Mouse (Mus musculus) cortical plate, adult 2 months (tissue): ENCODE measurements at regions not wholly inside any gene's neighbourhood (a gene's known extent, or its start where the extent isn't known, plus 50 kb on each side); places are given as distances from the start of the nearest gene placed in this dataset.

Experiments used
- CTCF ChIP-seq: fragments of 200-500 bp; IDR thresholded peaks from 2 replicates; pipeline ENCODE4 v1.5.1; 2011; ENCODE audit warnings: mild to moderate bottlenecking, control low read depth, low read length; ENCODE audit not compliant: insufficient read depth; ENCODE audit errors: extremely low read depth
- POLR2A ChIP-seq: fragments of 200-500 bp; IDR thresholded peaks from 2 replicates; pipeline ENCODE4 v1.6.1; 2011; ENCODE audit warnings: mild to moderate bottlenecking, low read length, control low read depth; ENCODE audit not compliant: insufficient read depth; ENCODE audit errors: extremely low read depth

DNA sequence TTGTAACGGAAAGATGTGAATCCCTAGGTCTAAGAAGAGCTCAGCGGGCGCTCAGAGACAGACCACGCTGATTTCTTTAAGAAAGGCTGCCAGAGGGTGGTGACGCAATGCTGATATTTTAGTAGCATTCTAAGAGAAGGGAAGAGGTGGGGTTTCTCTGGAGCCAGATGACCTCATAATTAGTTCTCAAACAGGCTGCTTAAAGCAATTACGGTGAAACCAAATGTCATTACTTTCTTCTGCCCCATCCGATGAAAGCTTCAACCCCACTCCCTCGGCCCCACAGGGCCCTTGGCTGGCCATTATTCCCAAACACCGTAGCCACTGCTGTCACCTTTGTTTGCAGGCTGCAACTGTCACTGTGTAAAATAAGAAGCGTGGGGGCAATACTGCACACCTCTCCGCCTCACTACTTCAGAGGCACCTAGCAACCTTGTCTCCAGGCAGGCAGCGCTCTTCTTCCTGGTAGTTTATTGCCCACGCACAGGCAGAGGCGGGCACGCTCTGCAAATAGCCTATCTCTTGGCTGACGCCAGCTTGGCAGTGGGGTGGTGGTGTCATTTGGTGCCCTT, 50.6 kb upstream of the Btg3 start:
- TF ChIP-seq CTCF (no peak), POLR2A (no peak; the same call in 1 of the 2 replicates)
